Mouse (Mus musculus) cerebellum, adult (tissue): ENCODE measurements at regions not wholly inside any gene's neighbourhood (a gene's known extent, or its start where the extent isn't known, plus 50 kb on each side); places are given as distances from the start of the nearest gene placed in this dataset.
A peak's percentile ranks its signal among the peaks of the same experiment; 100 is the strongest.

Experiments
- ATAC-seq: cut with Nextera tagmentation; 2 replicates; pipeline ENCODE4 v1.9.2; 2017; ENCODE audit warnings: mild to moderate bottlenecking, moderate library complexity, mixed read lengths; ENCODE audit not compliant: insufficient number of reproducible peaks, low FRiP score, low TSS enrichment

- no peak for ATAC-seq
Observed at GRCm38 (mm10) chr5:59669153-59669552, 1951.4 kb downstream of the Pcdh7 start.

GRCm38 (mm10) chr5:59700009-59700408 lies 1982.2 kb downstream of the Pcdh7 start:
- no peak for ATAC-seq

GRCm38 (mm10) chr5:59715457-59715856 lies 1997.7 kb downstream of the Pcdh7 start:
- 0 out of 2 replicates have a peak, but pooled peaks have one; percentile 36 for ATAC-seq

DNA sequence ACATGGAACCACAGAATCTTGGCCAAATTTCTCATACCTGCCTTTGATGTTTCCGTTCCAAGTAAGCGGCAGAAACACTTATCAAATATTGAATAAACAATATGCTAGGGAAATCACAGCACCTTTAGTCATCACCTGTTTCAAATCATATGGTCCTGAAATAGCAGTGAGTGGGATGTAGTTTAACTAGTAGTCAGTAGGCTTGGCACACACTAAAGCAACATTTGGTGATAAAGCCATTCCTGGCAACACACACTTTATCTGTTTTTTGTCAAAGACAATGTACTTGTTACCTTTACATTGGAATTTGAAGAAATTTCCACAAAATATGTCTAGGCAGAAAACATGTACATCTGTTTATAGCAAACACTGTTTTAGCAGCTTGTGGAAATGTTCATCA lies 2038.5 kb downstream of the Pcdh7 start:
- ATAC-seq = no peak; the same call in 1 of the 2 replicates

GRCm38 (mm10) chr5:59756660-59757415 lies 2039.1 kb downstream of the Pcdh7 start:
- ATAC-seq = peak; percentile 88
